Comparison of ENCODE assay signal across 16 mouse cellular contexts in genomic region chr8:13037569-13037968, GRCm38 (mm10). TPM values are rescaled to one million over a fixed set of nuclear protein-coding genes. Genes with fewer than 3 reads are reported as not detected.
DNase-seq lines count a peak whose midpoint lies in the region; ATAC-seq and TF ChIP-seq lines count a peak whose summit lies in the region.
"Had no signal": no experiment of that assay in that cellular context is flagged by ENCODE, and none has a peak within 500 bp of the region (broad histone marks: within the 10 kb centered on the region; RNA-seq: fewer than 3 reads in every experiment).

No protein-coding gene starts in this region.

- no peaks in the 10 kb centered on the region for H3K9me3 ChIP-seq in kidney, embryonic 14.5 days (ENCODE audit: control insufficient read depth, low read length)
- H3K9me3 ChIP-seq in limb, embryonic 14.5 days (ENCODE audit: control insufficient read depth, low read length), result no peaks in the 10 kb centered on the region
- H3K9me3 ChIP-seq in stomach, embryonic 16.5 days (replicated peaks; ENCODE audit: control insufficient read depth, low read length), result no peaks in the 10 kb centered on the region
- H3K9me3 ChIP-seq: neural tube, embryonic 13.5 days had no signal

- H3K27ac ChIP-seq in kidney, embryonic 14.5 days (ENCODE audit: low read depth, low read length), result no peak overlapping the region
- no peak overlapping the region for H3K27ac ChIP-seq in limb, embryonic 14.5 days (replicated peaks; ENCODE audit: low read depth, low read length)
- H3K27ac ChIP-seq in stomach, embryonic 16.5 days (ENCODE audit: low read length), result no peak overlapping the region
- H3K27ac ChIP-seq: neural tube, embryonic 13.5 days had no signal

- no peak for ATAC-seq in kidney, embryonic 14.5 days (ENCODE audit: low FRiP score, low TSS enrichment)
- no peak for ATAC-seq in limb, embryonic 14.5 days (ENCODE audit: low FRiP score, low read depth)
- ATAC-seq in stomach, embryonic 16.5 days (ENCODE audit: insufficient read depth, low FRiP score), result peak; percentile 52; the same call in 1 of the 2 replicates
- ATAC-seq: forebrain, embryonic 14.5 days; inflammation-experienced regulatory T-cells, adult 6 months had no signal

- no peaks in the 10 kb centered on the region for H3K27me3 ChIP-seq in kidney, embryonic 14.5 days (ENCODE audit: control insufficient read depth, insufficient read depth, low read length)
- no peaks in the 10 kb centered on the region for H3K27me3 ChIP-seq in limb, embryonic 14.5 days (ENCODE audit: control insufficient read depth, insufficient read depth, low read length)
- no peaks in the 10 kb centered on the region for H3K27me3 ChIP-seq in stomach, embryonic 16.5 days (ENCODE audit: control insufficient read depth, insufficient read depth, low read length)
- H3K27me3 ChIP-seq: neural tube, embryonic 13.5 days had no signal

- WGBS in kidney, embryonic 14.5 days, result 34% methylated on average over 5 of the region's 5 CpGs
- 69% methylated on average over 5 of the region's 5 CpGs for WGBS in limb, embryonic 14.5 days
- whole genome bisulfite sequencing in stomach, embryonic 16.5 days, result 54% methylated on average over 5 of the region's 5 CpGs

- peak; percentile 33 for DNase-seq in adrenal gland, adult 8-10 months
- no peak for DNase-seq in adrenal gland, postnatal 4 days (ENCODE audit: low spot score in 2 of 2)
- peak; percentile 15 for DNase-seq in kidney, postnatal 10 days
- no peak for DNase-seq in limb, embryonic 14.5 days (ENCODE audit: low spot score)
- no peak for DNase-seq in layer of hippocampus, adult 11-12 months (ENCODE audit: low spot score)
- DNase-seq in layer of hippocampus, adult 18-20 months (ENCODE audit: low spot score in 2 of 2), result no peak
- DNase-seq: cerebellum, adult 11-12 months; heart, adult 18-20 months had no signal

- no peak overlapping the region for H3K4me2 ChIP-seq in kidney, embryonic 14.5 days (replicated peaks; ENCODE audit: low read depth, low read length)
- no peak overlapping the region for H3K4me2 ChIP-seq in limb, embryonic 14.5 days (replicated peaks; ENCODE audit: low read depth, low read length, severe bottlenecking)
- no peak overlapping the region for H3K4me2 ChIP-seq in stomach, embryonic 16.5 days (ENCODE audit: low read depth, low read length)
- H3K4me2 ChIP-seq: neural tube, embryonic 13.5 days had no signal

- no peak overlapping the region for H3K4me3 ChIP-seq in kidney, embryonic 14.5 days (ENCODE audit: low read length)
- no peak overlapping the region for H3K4me3 ChIP-seq in limb, embryonic 14.5 days (replicated peaks; ENCODE audit: low read length)
- H3K4me3 ChIP-seq in stomach, embryonic 16.5 days (replicated peaks; ENCODE audit: low read length), result no peak overlapping the region
- H3K4me3 ChIP-seq: neural tube, embryonic 13.5 days had no signal

- TF ChIP-seq POLR2A in limb, embryonic 14.5 days (IDR thresholded peaks at IDR 0.05; ENCODE audit: borderline replicate concordance, extremely low read depth, insufficient read depth, insufficient read length), result no peak

- H3K36me3 ChIP-seq in kidney, embryonic 14.5 days (ENCODE audit: control insufficient read depth, insufficient read depth, low read length), result no peaks in the 10 kb centered on the region
- no peaks in the 10 kb centered on the region for H3K36me3 ChIP-seq in limb, embryonic 14.5 days (ENCODE audit: control insufficient read depth, insufficient read depth, low read length)
- H3K36me3 ChIP-seq in stomach, embryonic 16.5 days (ENCODE audit: control insufficient read depth, insufficient read depth, low read length), result no peaks in the 10 kb centered on the region
- H3K36me3 ChIP-seq: neural tube, embryonic 13.5 days had no signal

- H3K9ac ChIP-seq in kidney, embryonic 14.5 days (ENCODE audit: low read depth, low read length), result no peak overlapping the region
- 0 out of 2 replicates have a peak overlapping the region, but pooled peaks have one; percentile 16 for H3K9ac ChIP-seq in limb, embryonic 14.5 days (ENCODE audit: low read depth, low read length, severe bottlenecking)
- H3K9ac ChIP-seq in stomach, embryonic 16.5 days (ENCODE audit: low read length), result no peak overlapping the region
- H3K9ac ChIP-seq: neural tube, embryonic 13.5 days had no signal

- H3K4me1 ChIP-seq in kidney, embryonic 14.5 days (ENCODE audit: control insufficient read depth, insufficient read depth, low read length), result peaks cover 5% of the 10 kb centered on the region; the same call in 1 of the 2 replicates
- no peaks in the 10 kb centered on the region for H3K4me1 ChIP-seq in limb, embryonic 14.5 days (ENCODE audit: control insufficient read depth, insufficient read depth, low read length)
- H3K4me1 ChIP-seq in stomach, embryonic 16.5 days (ENCODE audit: control insufficient read depth, insufficient read depth, low read length), result no peaks in the 10 kb centered on the region
- H3K4me1 ChIP-seq: neural tube, embryonic 13.5 days had no signal

RNA-seq across cellular contexts. Expression of gene F10, which starts 0.5 kb away (rescaled TPM):
- 1 to 10 TPM in 2 of 4 experiments, under 1 TPM in 2; 0.52 to 1.9 (median 1.1) TPM for total RNA-seq in adrenal gland, adult 8-10 months (2022)
- total RNA-seq in adrenal gland, postnatal 4 days (2021), result 10 to 100 TPM in 1 of 2 experiments, 1 to 10 TPM in 1; 3.1 to 53.4 TPM
- polyA plus RNA-seq in kidney, embryonic 14.5 days (2014; fragmentation: Nextera tagmentation; extraction: Ambion mirVana), result 0.34 and 0.43 TPM in 2 replicates
- polyA plus RNA-seq in limb, embryonic 14.5 days (2012; rRNA removed), result 0.19 and 0.28 TPM in 2 replicates
- 0.22 and 0.26 TPM in 2 replicates for polyA plus RNA-seq in limb, embryonic 14.5 days (2014; fragmentation: Nextera tagmentation; extraction: Ambion mirVana)
- 11.7 and 12.5 TPM in 2 replicates for polyA plus RNA-seq in stomach, embryonic 16.5 days (2015; fragmentation: Nextera tagmentation; extraction: Ambion mirVana)
- not detected for total RNA-seq in layer of hippocampus, adult 18-20 months (2021)
- total RNA-seq: left cerebral cortex, postnatal 36 days had no signal
- polyA plus RNA-seq: forebrain, embryonic 14.5 days; inflammation-experienced regulatory T-cells, adult 6 months had no signal

RNA-seq across cellular contexts. Expression of gene F7, which starts 11.7 kb away (rescaled TPM):
- total RNA-seq in adrenal gland, adult 8-10 months (2022), result 1 to 10 TPM in 1 of 4 experiments, under 1 TPM in 3; 0.38 to 1.1 (median 0.68) TPM
- total RNA-seq in adrenal gland, postnatal 4 days (2021), result 1 to 10 TPM in 1 of 2 experiments, under 1 TPM in 1; 0.67 to 8.4 TPM
- not detected in 2 replicates for polyA plus RNA-seq in kidney, embryonic 14.5 days (2014; fragmentation: Nextera tagmentation; extraction: Ambion mirVana)
- polyA plus RNA-seq in limb, embryonic 14.5 days (2012; rRNA removed), result 0.08 and 0.10 TPM in 2 replicates
- not detected in 2 replicates for polyA plus RNA-seq in limb, embryonic 14.5 days (2014; fragmentation: Nextera tagmentation; extraction: Ambion mirVana)
- polyA plus RNA-seq in stomach, embryonic 16.5 days (2015; fragmentation: Nextera tagmentation; extraction: Ambion mirVana), result 0.47 and 0.54 TPM in 2 replicates
- under 1 TPM; 0.18 to 0.22 TPM for total RNA-seq in layer of hippocampus, adult 18-20 months (2021)
- total RNA-seq: left cerebral cortex, postnatal 36 days; MEL had no signal
- polyA plus RNA-seq: embryonic facial prominence, embryonic 11.5 days; forebrain, embryonic 14.5 days; inflammation-experienced regulatory T-cells, adult 6 months had no signal

RNA-seq across cellular contexts. Expression of gene Proz, which starts 23.1 kb away (rescaled TPM):
- under 1 TPM in 1 of 4 experiments, not detected in 3; 0.35 TPM for total RNA-seq in adrenal gland, adult 8-10 months (2022)
- total RNA-seq in adrenal gland, postnatal 4 days (2021), result 10 to 100 TPM in 1 of 2 experiments, 1 to 10 TPM in 1; 1.1 to 17.4 TPM
- polyA plus RNA-seq in kidney, embryonic 14.5 days (2014; fragmentation: Nextera tagmentation; extraction: Ambion mirVana), result 0.43 and 0.51 TPM in 2 replicates
- polyA plus RNA-seq in limb, embryonic 14.5 days (2012; rRNA removed), result 0.04 and 0.06 TPM in 2 replicates
- polyA plus RNA-seq in limb, embryonic 14.5 days (2014; fragmentation: Nextera tagmentation; extraction: Ambion mirVana), result 0.18 and 0.39 TPM in 2 replicates
- polyA plus RNA-seq in stomach, embryonic 16.5 days (2015; fragmentation: Nextera tagmentation; extraction: Ambion mirVana), result 3.5 and 3.8 TPM in 2 replicates
- not detected for total RNA-seq in layer of hippocampus, adult 18-20 months (2021)
- total RNA-seq: heart, adult 18-20 months; left cerebral cortex, postnatal 36 days had no signal

Comparison
In these comparisons a context has a peak if more than half of its experiments do, and no peak if none do; other contexts are left out.
1. DNase-seq: peak in adrenal gland, adult 8-10 months (single experiment) and kidney, postnatal 10 days (single experiment); none in adrenal gland, postnatal 4 days (0 of 2), limb, embryonic 14.5 days (single experiment), layer of hippocampus, adult 11-12 months (single experiment) and layer of hippocampus, adult 18-20 months (0 of 2).